Mouse (Mus musculus) gastrocnemius, postnatal 10 days (tissue): ENCODE results near the gene Satb1. TPM values are rescaled to one million over a fixed set of nuclear protein-coding genes. Genes with fewer than 3 reads are reported as not detected.

Source experiments
- DNase-seq: peaks from one replicate; pipeline ENCODE4 v3.0.0; 2021; ENCODE audit warnings: mixed read lengths
- total RNA-seq, 2 experiments: library from RNA; stranded (reverse); gene quantifications; 2 replicates each; pipeline ENCODE4 v1.2.3; 2021

The Satb1 gene
- total RNA-seq, 2 experiments from 2014 or later: 82.9 to 84.3 TPM

DNA sequence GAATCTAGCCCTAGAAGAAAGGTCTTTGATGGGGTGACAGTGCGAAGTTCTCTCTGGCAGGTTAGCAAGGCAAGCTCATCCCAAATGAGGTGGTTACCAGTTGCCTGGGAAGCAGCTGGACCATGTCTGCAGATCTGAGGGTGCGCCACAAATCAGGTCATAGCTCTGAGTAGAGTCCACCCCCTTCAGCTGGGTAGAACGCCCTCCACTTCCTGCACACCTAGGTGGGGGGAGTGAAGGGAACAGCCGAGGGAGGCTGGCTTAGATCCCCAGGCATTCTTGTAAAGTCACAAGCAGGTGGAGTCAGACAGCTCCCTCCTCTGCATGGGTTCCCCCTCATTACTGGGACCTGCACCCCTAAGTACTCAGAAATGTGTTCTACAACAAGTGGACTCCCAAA is 6.6 kb downstream of the Satb1 start:
- no peak for DNase-seq

- no peak for DNase-seq
These were observed 18.8 kb downstream of the Satb1 start for GRCm38 (mm10) chr17:51814301-51814700.

GRCm38 (mm10) chr17:51813784-51814120 is 19.3 kb downstream of the Satb1 start:
- DNase-seq: no peak

DNA sequence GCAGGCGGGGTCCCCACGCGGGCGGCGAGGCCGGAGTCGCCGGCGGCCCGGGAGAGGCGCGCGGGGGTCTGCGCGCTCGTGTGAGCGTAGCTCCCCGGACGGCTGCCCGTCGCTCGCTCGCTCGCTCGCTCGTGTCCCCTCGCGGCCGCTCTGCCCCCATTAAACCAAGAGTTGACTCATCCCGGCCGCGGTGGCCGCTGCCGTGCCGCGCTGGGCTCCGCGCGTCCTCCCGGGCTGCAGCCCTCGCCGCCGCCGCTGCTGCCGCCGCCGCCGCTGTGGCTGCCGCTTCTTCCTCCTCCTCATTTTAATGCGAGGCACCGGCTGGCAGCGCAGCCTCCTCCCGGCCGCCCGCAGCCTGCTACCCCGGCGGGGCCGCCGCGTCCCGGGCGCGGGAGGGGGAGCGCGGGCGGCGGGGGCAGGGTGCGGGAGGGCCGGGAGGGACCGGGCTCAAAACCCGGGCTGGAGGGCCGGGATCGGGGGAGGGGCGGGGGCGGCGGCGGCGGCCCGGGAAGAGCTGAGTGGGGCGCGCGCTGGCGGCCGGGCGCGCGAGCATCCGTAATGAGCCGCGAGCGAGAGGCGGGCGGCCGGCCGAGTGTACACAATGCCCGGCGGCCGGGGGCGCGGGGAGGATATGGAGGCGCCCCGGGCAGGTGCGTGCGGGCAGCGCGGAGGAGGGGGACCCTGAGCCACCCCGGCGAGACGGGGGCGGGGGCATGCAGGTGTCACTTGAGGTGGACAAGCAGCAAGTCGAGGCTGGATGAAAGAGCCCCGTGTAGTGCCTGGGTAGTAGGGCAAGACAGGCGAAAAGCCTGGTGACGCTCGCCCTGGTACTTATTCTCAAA is 19.9 kb downstream of the Satb1 start:
- DNase-seq: peak; percentile 68

DNA sequence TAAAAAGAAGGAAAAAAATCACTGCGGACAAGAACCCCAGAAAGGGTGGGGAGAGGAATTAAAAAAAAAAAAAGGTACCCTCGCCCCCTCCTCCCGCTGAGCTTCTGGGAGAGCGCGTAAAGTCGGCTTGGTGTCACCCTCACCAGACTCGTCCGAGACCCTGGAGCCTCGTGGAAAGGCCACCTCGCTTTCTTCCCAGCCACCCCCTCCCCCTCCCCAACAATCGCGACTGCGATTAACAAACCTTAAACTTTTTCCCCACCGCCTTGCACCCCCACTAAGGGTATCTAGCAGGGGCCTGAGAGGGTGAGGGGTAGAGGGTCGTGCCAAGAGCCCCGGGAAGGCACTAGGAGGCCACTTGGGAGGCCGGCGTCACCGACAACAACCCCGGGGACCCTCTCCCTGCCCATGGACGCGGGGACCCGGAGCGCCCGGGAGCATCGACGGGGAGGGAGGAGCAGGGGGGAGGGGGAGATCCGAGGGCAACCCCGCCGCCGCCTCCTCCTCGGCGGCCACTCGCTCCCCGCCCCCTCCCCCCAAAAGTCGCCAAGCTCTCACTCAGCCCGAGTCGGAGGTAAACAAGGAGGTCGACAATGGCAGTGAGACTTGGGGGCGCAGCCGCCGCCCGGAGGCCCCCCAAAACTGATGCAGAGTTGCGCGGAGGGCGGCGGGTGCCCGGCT is 20.7 kb downstream of the Satb1 start:
- DNase-seq: peak; percentile 25

GRCm38 (mm10) chr17:51811911-51812260 is 21.2 kb downstream of the Satb1 start:
- DNase-seq: no peak

DNA sequence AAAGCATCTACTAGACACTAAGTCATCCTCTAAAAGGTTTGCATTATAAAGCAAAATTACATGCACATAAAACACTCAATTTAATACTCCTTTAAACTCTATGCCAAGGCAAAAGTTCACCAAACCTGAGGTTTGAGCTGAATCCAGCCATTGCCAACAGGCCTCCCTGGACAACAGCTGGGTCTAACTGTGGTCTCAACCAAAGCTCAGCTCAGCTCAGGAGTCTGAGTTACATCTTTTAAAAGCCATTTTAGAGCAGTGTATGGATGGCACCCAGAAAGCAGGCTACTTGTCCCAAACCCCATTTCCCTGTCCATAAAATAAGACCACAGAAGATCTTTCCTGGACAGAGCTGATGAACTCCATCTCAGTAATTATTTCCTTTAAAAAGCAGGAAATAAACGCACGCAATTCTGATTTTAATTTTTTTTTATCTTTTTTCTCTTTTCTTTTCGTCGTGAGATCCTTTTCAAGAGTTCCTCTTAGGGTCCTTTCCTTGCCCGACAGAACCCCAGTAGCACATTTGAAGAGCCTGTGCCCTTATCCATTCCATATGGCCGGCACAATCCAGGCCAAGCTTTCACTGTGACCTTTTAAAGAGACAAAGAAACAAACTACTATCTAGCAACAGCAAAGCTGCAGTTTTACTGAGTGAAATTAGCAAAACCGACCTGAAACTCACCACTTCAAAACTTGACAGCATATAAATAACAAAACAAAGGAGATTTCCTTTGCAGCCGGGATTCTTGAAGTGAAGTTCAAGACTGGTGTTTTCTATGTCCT is 21.8 kb downstream of the Satb1 start:
- DNase-seq: peak; percentile 46

GRCm38 (mm10) chr17:51807429-51807828 is 25.7 kb downstream of the Satb1 start:
- DNase-seq: no peak

DNA sequence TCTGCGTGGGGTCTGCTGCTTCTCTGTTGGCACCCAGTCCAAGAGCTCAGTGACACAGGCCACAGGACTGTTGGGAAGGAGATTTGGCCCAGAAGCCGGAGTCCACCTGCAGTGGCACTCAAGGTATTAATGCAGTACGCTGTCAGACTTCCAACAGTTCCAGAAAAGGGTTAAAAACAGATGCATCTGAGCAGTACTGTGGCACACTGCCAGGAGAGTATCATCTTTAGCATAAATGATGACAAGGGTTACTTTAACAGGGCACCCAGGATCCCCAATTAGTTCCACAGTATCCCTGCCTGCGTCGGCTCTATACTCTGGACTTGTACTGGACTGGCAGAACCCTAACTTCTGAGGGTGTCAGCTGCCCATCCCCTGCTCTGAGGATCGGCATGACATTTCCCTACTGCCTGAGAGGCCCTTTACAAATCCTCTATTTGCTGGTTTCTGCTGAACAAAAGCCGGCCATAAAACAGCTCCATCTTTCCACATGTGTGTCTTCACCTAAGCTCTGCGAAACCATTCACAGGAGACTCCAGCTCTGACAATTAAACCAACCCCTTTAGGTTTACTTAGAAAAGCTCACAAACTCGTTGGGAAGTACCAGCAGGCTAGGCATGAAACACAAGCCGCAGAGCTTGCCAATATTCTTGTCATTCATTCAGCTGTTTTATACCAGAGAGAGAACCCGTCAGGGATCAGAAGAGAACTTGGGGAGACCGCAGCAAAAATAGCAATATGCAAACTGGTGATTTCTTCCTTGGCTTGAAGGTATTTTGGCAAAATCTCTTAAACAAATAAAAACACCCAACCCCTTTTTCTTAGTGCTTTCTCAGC is 26.7 kb downstream of the Satb1 start:
- DNase-seq: no peak

GRCm38 (mm10) chr17:51800208-51800607 is 32.9 kb downstream of the Satb1 start:
- no peak for DNase-seq

DNA sequence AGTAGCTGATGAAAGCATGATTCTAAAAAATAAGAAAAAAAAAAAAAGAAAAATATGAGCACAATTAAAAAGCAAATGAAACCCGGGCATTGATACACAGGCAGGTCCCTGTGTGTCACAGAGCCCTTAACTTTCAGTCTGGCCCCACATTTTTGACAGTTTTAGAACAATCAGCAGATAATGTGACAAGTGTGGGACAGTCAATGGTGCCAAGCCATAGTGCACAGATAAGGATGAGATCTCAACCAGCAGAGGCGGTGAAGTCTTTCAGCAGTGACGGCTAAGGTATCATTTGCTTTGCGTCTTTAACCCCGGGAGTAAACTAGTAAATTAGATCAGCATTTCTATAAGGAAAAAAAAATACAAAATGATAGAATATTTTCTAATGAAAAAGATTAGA is 36.6 kb downstream of the Satb1 start:
- no peak for DNase-seq

- DNase-seq: no peak
These were observed 41.9 kb downstream of the Satb1 start for GRCm38 (mm10) chr17:51791226-51791625.

DNA sequence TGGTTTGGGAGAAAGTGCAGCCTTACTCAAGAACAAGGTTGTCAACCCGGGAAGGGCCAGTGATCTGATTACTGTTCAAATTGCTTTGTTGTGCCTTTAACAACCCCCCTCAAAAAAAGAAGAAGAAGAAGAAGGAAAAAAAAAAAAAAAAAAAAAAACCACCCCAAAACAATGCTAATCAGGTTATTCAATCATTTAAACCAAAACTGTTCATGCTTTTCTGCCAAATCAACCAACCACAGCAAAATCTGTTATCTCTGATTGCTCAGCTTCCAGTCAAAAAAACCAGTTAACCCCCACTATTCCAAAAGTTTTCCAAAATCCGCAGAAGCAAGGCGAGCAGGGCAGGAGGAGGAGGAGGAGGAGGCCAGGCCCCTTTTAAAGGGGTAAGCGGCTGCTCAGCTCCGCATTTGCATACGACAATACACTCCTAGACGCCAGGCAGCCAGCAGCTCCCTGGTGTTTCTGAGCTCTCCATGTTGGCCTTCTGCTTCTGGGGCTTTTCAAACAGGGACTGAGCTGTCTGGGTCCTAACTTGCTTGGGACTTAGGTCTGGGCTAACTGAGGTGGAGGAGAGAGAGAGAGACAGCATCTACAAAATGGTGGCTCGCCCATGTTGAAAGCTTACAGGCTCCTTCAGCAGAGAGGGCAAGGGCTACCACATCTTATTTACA is 42.6 kb downstream of the Satb1 start:
- DNase-seq: no peak

DNA sequence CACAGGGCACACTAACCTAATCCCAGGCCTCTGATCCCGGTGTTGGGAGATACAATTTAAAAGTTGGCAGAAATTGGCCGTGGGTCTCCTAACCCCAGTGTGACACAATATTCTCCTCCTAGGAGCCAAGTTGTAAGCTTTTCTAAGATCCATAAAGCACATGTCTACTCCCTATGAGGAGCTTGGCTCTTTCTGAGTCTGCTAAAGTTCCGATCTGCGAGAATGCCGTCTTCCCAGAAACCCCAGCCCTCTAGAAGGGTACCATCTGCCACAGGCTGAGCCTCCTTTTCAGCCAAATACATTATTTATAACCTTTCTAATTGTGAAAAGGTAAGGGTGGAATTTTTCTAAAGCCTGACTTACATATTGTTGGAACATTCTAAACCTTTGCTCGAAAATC is 43.3 kb downstream of the Satb1 start:
- no peak for DNase-seq

- no peak for DNase-seq
These were observed 44.0 kb downstream of the Satb1 start for GRCm38 (mm10) chr17:51789098-51789497.

DNA sequence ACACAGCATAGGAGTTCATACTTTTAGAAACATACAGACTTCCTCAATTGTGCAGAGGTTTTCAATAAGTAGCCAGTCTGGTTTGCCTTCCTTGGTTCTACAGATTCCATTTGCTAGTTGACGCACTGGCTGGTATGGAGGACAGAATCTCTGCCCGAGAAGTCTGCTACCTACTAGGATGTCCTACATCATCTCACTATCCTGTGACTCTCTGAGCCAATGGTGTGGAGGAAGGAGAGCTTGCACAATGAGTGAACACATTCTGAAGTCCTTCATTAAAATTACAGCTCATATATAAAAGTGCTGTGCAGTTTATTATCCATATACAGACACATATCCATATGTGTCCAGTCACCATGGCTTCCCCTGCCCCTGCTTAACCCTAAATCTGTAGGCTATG is 45.1 kb downstream of the Satb1 start:
- DNase-seq: no peak

GRCm38 (mm10) chr17:51786050-51786449 is 47.0 kb downstream of the Satb1 start:
- no peak for DNase-seq

DNA sequence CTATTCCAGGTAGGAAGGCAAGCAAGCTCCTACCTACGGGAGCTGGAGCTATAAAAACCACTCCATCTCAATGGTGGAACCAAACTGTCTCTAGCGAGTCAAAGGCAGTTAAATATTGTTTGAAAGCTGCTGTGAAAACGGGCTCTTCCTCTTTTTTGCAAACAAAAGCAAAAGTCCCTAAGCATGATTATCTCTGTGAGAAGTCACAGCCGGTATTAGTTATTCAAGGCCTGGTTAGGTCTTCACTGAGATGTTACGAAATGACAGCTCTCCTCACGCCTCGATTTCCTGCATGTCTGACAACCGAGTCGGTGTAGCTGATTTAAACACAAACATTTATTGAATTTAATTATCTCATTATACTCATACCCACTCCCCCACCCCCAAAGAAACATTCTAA is 48.2 kb downstream of the Satb1 start:
- no peak for DNase-seq

DNA sequence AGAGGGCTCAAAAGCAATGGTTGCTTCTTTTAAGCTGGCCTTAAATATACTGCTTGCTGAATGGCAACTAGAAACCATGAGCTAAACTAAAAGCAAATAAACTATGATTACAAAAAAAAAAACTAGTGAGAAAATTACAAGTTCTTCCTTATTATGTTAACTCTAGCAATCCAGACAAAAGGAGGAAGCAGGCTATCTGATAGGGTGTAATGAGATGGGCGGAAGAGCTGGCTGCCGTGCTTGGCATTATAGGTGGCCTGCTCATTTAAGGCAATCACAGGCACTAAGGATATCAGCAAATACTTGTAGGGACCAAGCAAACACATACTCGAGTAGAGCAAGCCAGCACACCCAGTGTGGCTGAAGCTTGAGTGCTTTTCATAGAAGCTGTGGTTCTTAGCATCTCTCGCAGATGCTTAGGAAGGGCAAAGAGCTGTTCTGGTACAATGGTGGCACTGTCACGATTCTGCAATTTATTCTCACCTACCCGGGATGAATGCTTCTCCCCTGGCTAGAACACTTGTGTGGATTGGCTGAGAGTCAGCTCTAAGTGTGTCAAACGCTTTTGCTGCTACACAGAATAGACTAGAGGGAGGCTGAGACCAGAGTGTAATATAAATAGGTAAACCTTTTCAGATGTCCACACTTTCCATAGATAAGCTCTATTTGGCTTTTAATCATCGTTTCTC is 49.4 kb downstream of the Satb1 start:
- DNase-seq: no peak

- no peak for DNase-seq
These were observed 53.1 kb downstream of the Satb1 start for GRCm38 (mm10) chr17:51780036-51780435.

- DNase-seq: no peak
These were observed 54.1 kb downstream of the Satb1 start for GRCm38 (mm10) chr17:51778961-51779360.
